Mouse (Mus musculus) cortical plate, adult 2 months (tissue): ENCODE data around the gene Zc3h7b.

Experiments
- CTCF ChIP-seq: fragments of 200-500 bp; IDR thresholded peaks from 2 replicates; pipeline ENCODE4 v1.5.1; 2011; ENCODE audit warnings: mild to moderate bottlenecking, control low read depth, low read length; ENCODE audit not compliant: insufficient read depth; ENCODE audit errors: extremely low read depth
- POLR2A ChIP-seq: fragments of 200-500 bp; IDR thresholded peaks from 2 replicates; pipeline ENCODE4 v1.6.1; 2011; ENCODE audit warnings: mild to moderate bottlenecking, low read length, control low read depth; ENCODE audit not compliant: insufficient read depth; ENCODE audit errors: extremely low read depth

- no peak for TF ChIP-seq POLR2A
- TF ChIP-seq CTCF, result no peak
Measured at GRCm38 (mm10) chr15:81761959-81762358, 17.1 kb downstream of the Zc3h7b start.
